Mouse (Mus musculus): ENCODE measurements around the gene Rgs10. TPM values are rescaled to one million over a fixed set of nuclear protein-coding genes. Genes with fewer than 3 reads are reported as not detected.
A peak's percentile ranks its signal among the peaks of the same experiment; 100 is the strongest.

Rgs10 gene
- polyA plus RNA-seq, 1 experiment from 2014 or later: 8.3 TPM

GRCm38 (mm10) chr7:128403988-128404387 is 14.6 kb downstream of the Rgs10 start:
- H3K4me3 ChIP-seq: no peak overlapping the region
- H3K4me1 ChIP-seq (replicated peaks): no peaks in the 10 kb centered on the region
- 72% methylated on average over 6 of the region's 6 CpGs for WGBS
- no peak overlapping the region for H3K4me2 ChIP-seq
- no peaks in the 10 kb centered on the region for H3K9me3 ChIP-seq (replicated peaks)
- no peak overlapping the region for H3K9ac ChIP-seq
- no peaks in the 10 kb centered on the region for H3K27me3 ChIP-seq
- no peak for ATAC-seq (replicated peaks; ENCODE audit: insufficient number of reproducible peaks, insufficient read depth, low FRiP score, low read depth)
- H3K27ac ChIP-seq: no peak overlapping the region
- no peaks in the 10 kb centered on the region for H3K36me3 ChIP-seq

- Histone ChIP-seq H3K9ac (no peak overlapping the region), H3K4me1 (replicated peaks) (no peaks in the 10 kb centered on the region), H3K4me2 (no peak overlapping the region), H3K9me3 (replicated peaks) (no peaks in the 10 kb centered on the region), H3K36me3 (no peaks in the 10 kb centered on the region), H3K4me3 (no peak overlapping the region), H3K27ac (no peak overlapping the region), H3K27me3 (no peaks in the 10 kb centered on the region)
- 59% methylated on average over 6 of the region's 6 CpGs for WGBS
- no peak for ATAC-seq (replicated peaks; ENCODE audit: insufficient number of reproducible peaks, insufficient read depth, low FRiP score, low read depth)
Measured at GRCm38 (mm10) chr7:128403586-128403985, 15.0 kb downstream of the Rgs10 start.

- ATAC-seq (replicated peaks; ENCODE audit: insufficient number of reproducible peaks, insufficient read depth, low FRiP score, low read depth): no peak
- H3K4me2 ChIP-seq: no peak overlapping the region
- no peaks in the 10 kb centered on the region for H3K36me3 ChIP-seq
- no peaks in the 10 kb centered on the region for H3K4me1 ChIP-seq (replicated peaks)
- H3K27ac ChIP-seq: no peak overlapping the region
- H3K27me3 ChIP-seq: no peaks in the 10 kb centered on the region
- H3K9me3 ChIP-seq (replicated peaks): no peaks in the 10 kb centered on the region
- 56% methylated on average over 10 of the region's 10 CpGs for WGBS
- no peak overlapping the region for H3K9ac ChIP-seq
- no peak overlapping the region for H3K4me3 ChIP-seq
Measured at GRCm38 (mm10) chr7:128403128-128403527, 15.4 kb downstream of the Rgs10 start.

- H3K27ac ChIP-seq: no peak overlapping the region
- no peaks in the 10 kb centered on the region for H3K9me3 ChIP-seq (replicated peaks)
- H3K4me2 ChIP-seq: no peak overlapping the region
- 77% methylated on average over 8 of the region's 8 CpGs for WGBS
- H3K36me3 ChIP-seq: no peaks in the 10 kb centered on the region
- no peak overlapping the region for H3K9ac ChIP-seq
- no peaks in the 10 kb centered on the region for H3K27me3 ChIP-seq
- H3K4me3 ChIP-seq: no peak overlapping the region
- no peak for ATAC-seq (replicated peaks; ENCODE audit: insufficient number of reproducible peaks, insufficient read depth, low FRiP score, low read depth)
- no peaks in the 10 kb centered on the region for H3K4me1 ChIP-seq (replicated peaks)
Measured at GRCm38 (mm10) chr7:128402577-128402976, 16.0 kb downstream of the Rgs10 start.

GRCm38 (mm10) chr7:128398664-128399063 is 19.9 kb downstream of the Rgs10 start:
- Histone ChIP-seq H3K36me3 (no peaks in the 10 kb centered on the region), H3K9ac (no peak overlapping the region), H3K4me3 (no peak overlapping the region), H3K27ac (no peak overlapping the region), H3K9me3 (replicated peaks) (no peaks in the 10 kb centered on the region), H3K4me1 (replicated peaks) (peaks cover 5% of the 10 kb centered on the region; the same call in 1 of the 2 replicates), H3K27me3 (no peaks in the 10 kb centered on the region), H3K4me2 (no peak overlapping the region)
- no peak for ATAC-seq (replicated peaks; ENCODE audit: insufficient number of reproducible peaks, insufficient read depth, low FRiP score, low read depth)
- 73% methylated on average over 4 of the region's 4 CpGs for WGBS

GRCm38 (mm10) chr7:128397066-128397465 is 21.5 kb downstream of the Rgs10 start:
- no peak for ATAC-seq (replicated peaks; ENCODE audit: insufficient number of reproducible peaks, insufficient read depth, low FRiP score, low read depth)
- H3K9me3 ChIP-seq (replicated peaks): no peaks in the 10 kb centered on the region
- no peaks in the 10 kb centered on the region for H3K27me3 ChIP-seq
- H3K36me3 ChIP-seq: no peaks in the 10 kb centered on the region
- no peak overlapping the region for H3K4me2 ChIP-seq
- H3K27ac ChIP-seq: no peak overlapping the region
- H3K4me1 ChIP-seq (replicated peaks): peaks cover 18% of the 10 kb centered on the region
- no peak overlapping the region for H3K4me3 ChIP-seq
- no peak overlapping the region for H3K9ac ChIP-seq
- WGBS: 61% methylated on average over 2 of the region's 2 CpGs

- no peak for ATAC-seq (replicated peaks; ENCODE audit: insufficient number of reproducible peaks, insufficient read depth, low FRiP score, low read depth)
- no peak overlapping the region for H3K9ac ChIP-seq
- H3K9me3 ChIP-seq (replicated peaks): no peaks in the 10 kb centered on the region
- H3K27ac ChIP-seq: no peak overlapping the region
- H3K4me2 ChIP-seq: no peak overlapping the region
- 46% methylated on average over 4 of the region's 4 CpGs for WGBS
- H3K4me3 ChIP-seq: no peak overlapping the region
- no peaks in the 10 kb centered on the region for H3K27me3 ChIP-seq
- no peaks in the 10 kb centered on the region for H3K36me3 ChIP-seq
- peaks cover 40% of the 10 kb centered on the region for H3K4me1 ChIP-seq (replicated peaks)
Measured at GRCm38 (mm10) chr7:128393756-128394155, 24.8 kb downstream of the Rgs10 start.

GRCm38 (mm10) chr7:128392972-128393314 is 25.6 kb downstream of the Rgs10 start:
- Histone ChIP-seq H3K4me3 (no peak overlapping the region), H3K27ac (peak overlapping the region; percentile 76), H3K4me2 (no peak overlapping the region), H3K27me3 (no peaks in the 10 kb centered on the region), H3K4me1 (replicated peaks) (peaks cover 45% of the 10 kb centered on the region), H3K36me3 (no peaks in the 10 kb centered on the region), H3K9me3 (replicated peaks) (no peaks in the 10 kb centered on the region), H3K9ac (no peak overlapping the region)
- no peak for ATAC-seq (replicated peaks; ENCODE audit: insufficient number of reproducible peaks, insufficient read depth, low FRiP score, low read depth)
- WGBS: 44% methylated on average over 5 of the region's 5 CpGs

GRCm38 (mm10) chr7:128392071-128392971 is 26.2 kb downstream of the Rgs10 start:
- no peak overlapping the region for H3K4me3 ChIP-seq
- WGBS: 49% methylated on average over 18 of the region's 18 CpGs
- H3K27ac ChIP-seq: peak overlapping the region; percentile 76
- peak; percentile 65 for ATAC-seq (replicated peaks; ENCODE audit: insufficient number of reproducible peaks, insufficient read depth, low FRiP score, low read depth)
- H3K9ac ChIP-seq: no peak overlapping the region
- no peaks in the 10 kb centered on the region for H3K36me3 ChIP-seq
- H3K9me3 ChIP-seq (replicated peaks): no peaks in the 10 kb centered on the region
- H3K27me3 ChIP-seq: no peaks in the 10 kb centered on the region
- H3K4me2 ChIP-seq: peak overlapping the region; percentile 15; the same call in 1 of the 2 replicates
- peaks cover 45% of the 10 kb centered on the region for H3K4me1 ChIP-seq (replicated peaks)

GRCm38 (mm10) chr7:128391267-128392057 is 27.1 kb downstream of the Rgs10 start:
- no peaks in the 10 kb centered on the region for H3K36me3 ChIP-seq
- 22% methylated on average over 12 of the region's 12 CpGs for WGBS
- no peak overlapping the region for H3K4me2 ChIP-seq
- no peak overlapping the region for H3K9ac ChIP-seq
- H3K27ac ChIP-seq: peak overlapping the region; percentile 76
- peaks cover 45% of the 10 kb centered on the region for H3K4me1 ChIP-seq (replicated peaks)
- H3K27me3 ChIP-seq: no peaks in the 10 kb centered on the region
- no peak overlapping the region for H3K4me3 ChIP-seq
- no peaks in the 10 kb centered on the region for H3K9me3 ChIP-seq (replicated peaks)
- peak; percentile 24 for ATAC-seq (replicated peaks; ENCODE audit: insufficient number of reproducible peaks, insufficient read depth, low FRiP score, low read depth)

GRCm38 (mm10) chr7:128388968-128389367 is 29.6 kb downstream of the Rgs10 start:
- Histone ChIP-seq H3K9ac (no peak overlapping the region), H3K4me3 (no peak overlapping the region), H3K27ac (peak overlapping the region; percentile 40), H3K9me3 (replicated peaks) (no peaks in the 10 kb centered on the region), H3K4me1 (replicated peaks) (peaks cover 44% of the 10 kb centered on the region), H3K27me3 (no peaks in the 10 kb centered on the region), H3K4me2 (no peak overlapping the region), H3K36me3 (no peaks in the 10 kb centered on the region)
- ATAC-seq (replicated peaks; ENCODE audit: insufficient number of reproducible peaks, insufficient read depth, low FRiP score, low read depth): peak; percentile 61
- WGBS: 12% methylated on average over 7 of the region's 7 CpGs

All from heart, embryonic 15.5 days (tissue).